Comparison of ENCODE assay signal across 8 mouse cellular contexts in the genomic region with DNA sequence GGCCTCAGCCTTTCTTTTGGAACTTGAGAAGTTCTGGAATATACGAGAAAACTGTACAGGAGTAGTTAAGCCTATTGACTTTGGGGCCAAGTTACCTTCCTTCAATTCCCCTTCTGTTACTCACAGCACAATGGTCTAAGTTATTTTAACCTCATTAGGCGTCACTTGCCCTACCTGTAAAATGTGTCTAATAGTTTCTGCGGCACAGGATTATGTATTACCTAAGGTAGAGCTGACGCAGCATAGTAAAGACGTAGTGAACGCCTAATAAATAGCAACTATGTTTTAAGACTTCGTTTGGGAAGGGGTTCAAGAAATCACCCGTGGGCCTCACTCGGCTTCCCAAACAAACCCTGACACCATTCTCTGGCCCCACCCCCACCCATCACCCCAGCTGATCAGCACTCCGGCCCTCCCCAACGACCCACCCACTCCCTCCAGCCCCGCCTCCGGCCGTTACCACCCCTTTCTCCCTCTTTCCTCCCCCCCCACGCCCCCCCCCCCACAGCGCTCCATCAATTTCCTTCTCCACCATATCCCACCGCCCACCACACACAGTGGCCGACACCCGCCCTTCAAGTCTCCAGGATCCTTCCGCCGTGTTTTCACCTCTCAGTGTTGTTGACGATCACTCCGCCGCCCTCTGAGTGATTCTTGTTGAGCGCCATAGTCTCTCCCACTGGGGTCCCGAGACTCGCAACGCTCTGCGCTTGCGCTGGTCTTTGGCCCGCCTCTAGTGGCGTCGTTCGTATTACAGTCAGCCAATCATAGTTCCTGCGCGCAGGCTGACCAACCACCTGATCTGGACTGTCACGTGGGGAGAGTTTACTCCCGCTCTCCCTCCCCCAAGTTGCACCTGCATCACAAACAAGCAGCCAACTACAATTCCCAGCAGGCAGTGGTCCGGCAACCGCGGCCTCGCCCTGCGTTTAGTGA. TPM values are rescaled to one million over a fixed set of nuclear protein-coding genes. Genes with fewer than 3 reads are reported as not detected.
DNase-seq lines count a peak whose midpoint lies in the region; ATAC-seq and TF ChIP-seq lines count a peak whose summit lies in the region.

Wbp2 (minus strand) TSS at position 738 of the 936 bp plus-strand sequence.

- peak; percentile 91 for ATAC-seq in erythroid progenitor cell, adult 5-6 weeks (replicated peaks; ENCODE audit: low FRiP score, poor library complexity, severe bottlenecking)
- peak; percentile 95 for ATAC-seq in heart, embryonic 12.5 days (ENCODE audit: insufficient number of reproducible peaks, low FRiP score)
- ATAC-seq in kidney, postnatal 0 days (replicated peaks; ENCODE audit: low FRiP score, low read depth) = peak; percentile 94
- ATAC-seq in liver, embryonic 11.5 days (replicated peaks; ENCODE audit: low FRiP score) = peak; percentile 90
- ATAC-seq in stomach, embryonic 14.5 days (ENCODE audit: insufficient number of reproducible peaks, insufficient read depth, low FRiP score, low read depth) = peak; percentile 96

- peak within 1 kb of the TSS; percentile 70 for H3K4me2 ChIP-seq in heart, embryonic 12.5 days
- H3K4me2 ChIP-seq in kidney, postnatal 0 days (ENCODE audit: low read length) = peak within 1 kb of the TSS; percentile 76
- H3K4me2 ChIP-seq in liver, embryonic 11.5 days = peak within 1 kb of the TSS; percentile 88
- H3K4me2 ChIP-seq in stomach, embryonic 14.5 days (replicated peaks; ENCODE audit: low read depth, low read length) = peak within 1 kb of the TSS; percentile 48

- H3K27me3 ChIP-seq in heart, embryonic 12.5 days (replicated peaks) = no peaks in the 10 kb centered on the region
- no peaks in the 10 kb centered on the region for H3K27me3 ChIP-seq in kidney, postnatal 0 days (ENCODE audit: insufficient read depth, low read length)
- no peaks in the 10 kb centered on the region for H3K27me3 ChIP-seq in liver, embryonic 11.5 days (replicated peaks; ENCODE audit: control insufficient read depth, insufficient read depth, low read length)
- H3K27me3 ChIP-seq in stomach, embryonic 14.5 days (ENCODE audit: control insufficient read depth, insufficient read depth, low read length) = no peaks in the 10 kb centered on the region

- peaks cover 23% of the 10 kb centered on the region for H3K4me1 ChIP-seq in heart, embryonic 12.5 days (replicated peaks)
- peaks cover 7% of the 10 kb centered on the region for H3K4me1 ChIP-seq in kidney, postnatal 0 days (replicated peaks; ENCODE audit: insufficient read depth, low read length)
- peaks cover 38% of the 10 kb centered on the region for H3K4me1 ChIP-seq in liver, embryonic 11.5 days (replicated peaks; ENCODE audit: control insufficient read depth, insufficient read depth, low read length)
- peaks cover 9% of the 10 kb centered on the region; the same call in 1 of the 2 replicates for H3K4me1 ChIP-seq in stomach, embryonic 14.5 days (ENCODE audit: control insufficient read depth, insufficient read depth, low read length)

- DNase-seq in CD4-positive helper T cell, adult 2 months (ENCODE audit: low read depth, low spot score) = peak; percentile 99
- DNase-seq in brain, embryonic 18.5 days (ENCODE audit: low read depth, low spot score) = peak; percentile 99
- peak; percentile 100 for DNase-seq in kidney, postnatal 0 days (ENCODE audit: low spot score)
- peak; percentile 91 for DNase-seq in liver, embryonic 11.5 days (ENCODE audit: low spot score)
- DNase-seq in naive thymus-derived CD4-positive, alpha-beta T cell, adult 2 months (ENCODE audit: low read depth) = peak; percentile 99

- no peaks in the 10 kb centered on the region for H3K9me3 ChIP-seq in heart, embryonic 12.5 days (replicated peaks)
- no peaks in the 10 kb centered on the region for H3K9me3 ChIP-seq in kidney, postnatal 0 days (replicated peaks; ENCODE audit: low read length)
- H3K9me3 ChIP-seq in liver, embryonic 11.5 days (ENCODE audit: control insufficient read depth, low read length) = no peaks in the 10 kb centered on the region
- H3K9me3 ChIP-seq in stomach, embryonic 14.5 days (ENCODE audit: control insufficient read depth, low read depth, low read length) = no peaks in the 10 kb centered on the region

- H3K27ac ChIP-seq in heart, embryonic 12.5 days (ENCODE audit: poor library complexity, severe bottlenecking) = peak within 1 kb of the TSS; percentile 88
- H3K27ac ChIP-seq in kidney, postnatal 0 days = peak within 1 kb of the TSS; percentile 88
- peak within 1 kb of the TSS; percentile 81 for H3K27ac ChIP-seq in liver, embryonic 11.5 days (ENCODE audit: low read depth, low read length)
- peak within 1 kb of the TSS; percentile 58 for H3K27ac ChIP-seq in stomach, embryonic 14.5 days (ENCODE audit: low read length)

- H3K4me3 ChIP-seq in heart, embryonic 12.5 days = peak within 1 kb of the TSS; percentile 62
- peak within 1 kb of the TSS; percentile 46 for H3K4me3 ChIP-seq in kidney, postnatal 0 days (replicated peaks; ENCODE audit: low read depth, low read length)
- peak within 1 kb of the TSS; percentile 61 for H3K4me3 ChIP-seq in liver, embryonic 11.5 days (ENCODE audit: low read depth, low read length)
- H3K4me3 ChIP-seq in stomach, embryonic 14.5 days (ENCODE audit: low read depth, low read length) = peak within 1 kb of the TSS; percentile 43

- peak; percentile 51; the same call in 1 of the 2 replicates for TF ChIP-seq CTCF in kidney, postnatal 0 days (IDR thresholded peaks at IDR 0.05; ENCODE audit: low read depth)

- 5% methylated on average over 39 of the region's 43 CpGs for WGBS in heart, embryonic 12.5 days
- 2% methylated on average over 41 of the region's 43 CpGs for WGBS in kidney, postnatal 0 days
- WGBS in liver, embryonic 11.5 days = 6% methylated on average over 40 of the region's 43 CpGs
- WGBS in stomach, embryonic 14.5 days = 2% methylated on average over 40 of the region's 43 CpGs

- H3K9ac ChIP-seq in heart, embryonic 12.5 days = peak within 1 kb of the TSS; percentile 73
- peak within 1 kb of the TSS; percentile 46 for H3K9ac ChIP-seq in kidney, postnatal 0 days (ENCODE audit: low read depth, low read length)
- H3K9ac ChIP-seq in liver, embryonic 11.5 days (ENCODE audit: low read depth, low read length) = peak within 1 kb of the TSS; percentile 79
- no peak within 1 kb of the TSS; the same call in 1 of the 2 replicates for H3K9ac ChIP-seq in stomach, embryonic 14.5 days (replicated peaks; ENCODE audit: low read depth, low read length)

- H3K36me3 ChIP-seq in heart, embryonic 12.5 days = peaks cover 33% of the 10 kb centered on the region
- H3K36me3 ChIP-seq in kidney, postnatal 0 days (ENCODE audit: insufficient read depth, low read length) = peaks cover 21% of the 10 kb centered on the region
- H3K36me3 ChIP-seq in liver, embryonic 11.5 days (ENCODE audit: control insufficient read depth, insufficient read depth, low read length) = peaks cover 17% of the 10 kb centered on the region
- H3K36me3 ChIP-seq in stomach, embryonic 14.5 days (ENCODE audit: control insufficient read depth, insufficient read depth, low read length) = peaks cover 23% of the 10 kb centered on the region

RNA-seq across cellular contexts. Expression of gene Wbp2, which starts in this region (rescaled TPM):
- total RNA-seq in erythroid progenitor cell, adult 5-6 weeks (2015; ENCODE audit: low replicate concordance) = 114 and 127 TPM in 2 replicates
- 43.8 and 56.9 TPM in 2 replicates for total RNA-seq in erythroid progenitor cell, adult 5-6 weeks (2017; ENCODE audit: low replicate concordance)
- 137 and 141 TPM in 2 replicates for polyA plus RNA-seq in heart, embryonic 12.5 days (2016; fragmentation: Nextera tagmentation; extraction: Ambion mirVana)
- 121 and 125 TPM in 2 replicates for polyA plus RNA-seq in kidney, postnatal 0 days (2015; fragmentation: Nextera tagmentation; extraction: Ambion mirVana)
- polyA plus RNA-seq in liver, embryonic 11.5 days (2014; fragmentation: Nextera tagmentation; extraction: Ambion mirVana) = 98.8 and 105 TPM in 2 replicates
- polyA plus RNA-seq in stomach, embryonic 14.5 days (2014; fragmentation: Nextera tagmentation; extraction: Ambion mirVana) = 74.0 and 82.4 TPM in 2 replicates

Comparison
In these comparisons a context has a peak if more than half of its experiments do, and no peak if none do; other contexts are left out.
1. Peak in every context shown above with its lines: DNase-seq, ATAC-seq, H3K4me3 ChIP-seq and H3K27ac ChIP-seq.